Mouse (Mus musculus): Measurements from ENCODE around the gene Cel. TPM values are rescaled to one million over a fixed set of nuclear protein-coding genes. Genes with fewer than 3 reads are reported as not detected.
A peak's percentile ranks its signal among the peaks of the same experiment; 100 is the strongest.

The Cel gene
- total RNA-seq, 2 experiments from 2014 or later: not detected

DNA sequence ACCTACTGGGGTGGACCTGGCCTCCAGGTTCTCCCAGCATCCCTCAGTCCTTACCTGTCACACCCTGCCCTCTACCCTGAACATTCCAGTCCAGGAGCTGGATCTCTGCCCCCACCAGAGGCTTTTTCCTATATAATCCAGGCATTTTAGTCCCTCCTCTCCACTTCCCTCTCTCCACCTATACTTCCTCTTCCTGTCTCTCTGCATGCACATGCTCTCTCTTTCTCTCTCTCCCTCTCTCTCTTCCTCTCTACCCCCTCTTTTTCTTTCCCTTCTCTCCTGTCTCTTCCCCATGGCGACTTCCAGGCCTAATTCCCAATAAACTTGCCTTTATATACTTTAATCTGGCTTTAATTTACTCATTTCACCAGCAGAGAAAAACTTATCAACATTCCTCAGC, 25.4 kb upstream of the Cel start:
- no peak for DNase-seq (ENCODE audit: low spot score in 2 of 2)
- intact Hi-C loops (cut with DNase I): no loop called here

DNA sequence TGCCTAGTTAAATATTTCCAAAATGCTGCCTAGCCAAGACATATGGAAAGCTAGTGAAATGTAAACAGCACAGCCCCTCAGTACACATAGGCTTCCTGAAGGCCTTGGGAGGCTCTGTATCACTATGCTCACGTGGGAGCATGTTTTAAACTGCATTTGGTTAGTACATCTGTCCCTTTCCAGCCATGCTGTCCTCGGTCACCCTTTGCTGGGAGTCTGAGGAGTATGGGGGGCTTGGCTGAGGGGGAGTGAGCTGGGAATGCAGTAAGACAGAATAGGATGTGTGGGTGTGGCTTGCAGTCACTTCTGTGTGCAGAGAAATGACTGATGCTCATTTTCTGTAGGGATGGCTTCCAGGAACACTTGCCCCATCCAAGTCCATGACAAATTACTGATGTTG, 22.5 kb upstream of the Cel start:
- peak in 1 of 2 experiments; percentile 50 for DNase-seq (ENCODE audit: low spot score in 2 of 2)
- intact Hi-C loops (cut with DNase I): no loop called here

DNA sequence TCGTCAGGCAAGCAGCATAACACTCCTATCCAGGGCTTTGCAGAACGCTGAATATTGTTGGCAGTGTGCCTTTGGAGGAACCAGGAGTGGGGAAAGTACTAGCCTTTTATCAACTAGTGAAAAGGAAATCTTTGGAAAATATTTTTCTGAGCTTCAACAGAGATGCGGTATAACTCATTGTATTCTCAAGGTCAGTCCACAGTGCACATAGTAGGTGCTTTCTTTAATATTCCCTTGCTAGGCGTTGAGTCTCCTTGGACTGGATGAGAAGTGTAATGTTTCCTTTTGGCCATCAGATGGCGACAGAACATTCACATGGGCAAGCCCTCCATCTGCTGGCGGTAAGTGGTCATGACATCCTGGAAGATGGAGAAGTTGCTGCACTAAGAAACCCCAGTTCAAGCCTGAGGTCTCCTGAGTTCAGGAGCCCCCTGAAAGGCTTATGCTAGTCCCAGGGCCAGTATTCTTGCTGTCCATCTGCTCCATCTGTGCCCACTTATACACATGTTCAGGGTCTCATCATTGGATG, 21.9 kb upstream of the Cel start:
- peak; percentile 80 to 86 for DNase-seq (ENCODE audit: low spot score in 2 of 2)
- intact Hi-C loops (cut with DNase I): no loop called here

DNA sequence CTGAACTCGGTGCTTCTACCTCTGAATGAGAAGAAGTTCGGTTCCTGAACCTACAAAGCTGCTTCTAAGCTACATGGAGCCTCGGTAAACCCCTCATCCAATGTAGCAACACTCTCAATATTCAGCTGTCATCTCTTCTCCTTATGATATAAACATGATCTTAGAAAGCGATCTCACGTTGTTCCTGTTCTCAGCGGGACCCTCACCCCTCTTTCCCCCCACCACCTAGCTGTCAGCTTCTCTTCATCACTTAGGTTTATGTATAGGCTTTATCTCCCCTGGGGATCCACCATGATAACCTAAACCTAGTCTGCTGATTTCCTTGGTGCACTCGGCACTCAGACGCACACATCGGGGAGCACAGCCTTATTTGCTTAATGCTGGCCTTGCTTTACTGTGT, 20.4 kb upstream of the Cel start, which contains the start of gene Gtf3c5:
Gene Gtf3c5, minus strand, starts transcription at position 101 of the 400 bp plus-strand sequence.
- intact Hi-C loops (cut with DNase I): loop anchor here (2.0 kb wide), 1 partner anchor 69 kb away; no protein-coding TSS in a partner anchor
- DNase-seq (ENCODE audit: low spot score in 2 of 2): no peak

DNA sequence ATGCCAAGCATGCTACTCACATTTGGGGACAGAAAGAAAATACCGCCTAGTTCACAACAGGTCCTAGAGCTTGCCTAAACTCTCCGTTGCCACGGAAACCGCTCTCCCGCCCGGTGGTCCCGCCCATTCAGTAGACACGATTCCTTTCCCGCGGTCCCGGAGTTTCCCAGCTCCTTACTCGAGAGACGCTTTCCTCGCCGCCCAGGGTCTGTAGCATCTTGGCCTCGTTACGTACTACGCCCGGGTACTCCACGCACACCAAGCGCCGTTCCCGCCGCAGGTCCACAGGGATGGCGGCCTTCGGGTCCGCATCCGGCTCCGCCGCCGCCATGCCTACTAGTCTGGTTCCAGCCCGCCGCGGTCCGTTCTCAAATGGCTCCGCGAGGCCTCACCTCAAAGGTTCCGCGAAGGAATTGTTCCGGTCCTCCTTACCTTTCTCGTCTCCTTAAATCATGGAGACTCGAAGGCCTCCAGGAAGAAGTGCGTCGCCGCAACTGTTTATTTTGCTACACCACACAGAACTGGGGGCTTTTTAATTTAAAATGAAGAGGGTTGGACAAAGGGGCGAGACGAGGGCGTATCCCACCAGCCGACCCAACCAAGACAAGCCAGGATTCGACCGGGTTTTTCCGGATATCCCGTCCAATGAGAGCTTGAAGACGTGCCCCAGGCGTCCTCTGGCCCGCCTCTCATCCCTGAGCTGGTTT, 19.6 kb upstream of the Cel start:
- DNase-seq (ENCODE audit: low spot score in 2 of 2): peak; percentile 89 to 91
- intact Hi-C loops (cut with DNase I): loop anchor here (2.0 kb wide), 1 partner anchor 68 kb away; no protein-coding TSS in a partner anchor

DNA sequence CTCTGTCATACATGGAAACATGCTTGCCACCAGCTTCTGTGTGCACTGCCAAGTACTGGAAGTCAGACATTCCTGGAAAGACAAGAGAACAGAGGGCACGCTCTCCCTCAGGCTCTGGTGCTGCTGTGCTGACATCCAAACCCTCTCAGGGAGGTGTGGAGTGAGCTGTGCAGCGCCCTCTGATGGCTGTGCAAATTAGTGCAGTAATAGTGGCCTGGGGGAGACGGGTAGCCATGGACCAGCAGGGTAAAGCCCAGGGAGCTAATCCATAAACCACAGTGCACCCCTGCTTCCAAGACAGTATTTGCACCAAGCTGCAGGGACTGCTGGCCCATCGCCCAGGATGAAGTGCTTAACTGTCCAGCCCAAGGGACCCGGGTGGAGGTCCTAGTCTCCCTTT, 14.8 kb upstream of the Cel start:
- no peak for DNase-seq (ENCODE audit: low spot score in 2 of 2)
- intact Hi-C loops (cut with DNase I): no loop called here

DNA sequence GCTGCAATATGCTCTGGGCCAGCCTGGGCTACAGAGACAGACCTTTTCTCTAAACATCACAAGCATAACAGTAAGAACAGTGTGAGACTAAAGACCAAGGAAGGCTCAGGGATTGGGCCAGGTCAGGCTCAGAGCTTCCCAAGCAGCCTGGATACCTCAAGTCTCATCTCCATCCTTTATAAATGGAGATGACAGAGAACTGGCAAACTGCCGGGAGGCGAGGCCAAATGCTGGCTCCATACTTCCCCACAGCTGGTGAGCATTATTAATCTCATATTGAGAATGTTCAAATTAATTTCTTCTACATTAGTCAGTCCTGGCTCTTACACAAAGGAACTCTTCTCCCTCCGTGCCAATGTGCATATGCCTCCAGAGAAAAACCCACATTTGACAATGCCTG, 13.6 kb upstream of the Cel start:
- intact Hi-C loops (cut with DNase I): no loop called here
- no peak for DNase-seq (ENCODE audit: low spot score in 2 of 2)

DNA sequence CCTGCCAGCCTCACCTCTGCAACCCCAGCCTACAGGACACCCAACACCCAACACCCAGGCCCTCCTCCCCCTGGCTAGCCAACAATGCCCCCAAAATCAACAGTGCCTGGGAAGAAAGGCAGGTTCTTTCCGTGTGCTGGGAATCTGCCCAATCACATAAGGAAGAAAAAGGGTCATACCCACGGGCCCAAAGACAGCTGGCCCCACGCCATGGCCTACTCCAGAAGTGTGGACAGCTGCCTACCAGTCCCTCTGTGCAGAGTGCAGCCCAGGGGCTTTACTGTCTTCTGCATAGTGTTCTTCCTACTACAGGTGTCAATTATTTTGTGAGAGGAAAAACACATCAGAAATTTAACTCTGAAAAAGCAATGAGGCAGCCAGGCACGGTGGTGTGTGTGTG, 12.1 kb upstream of the Cel start:
- no peak for DNase-seq (ENCODE audit: low spot score in 2 of 2)
- intact Hi-C loops (cut with DNase I): no loop called here

DNA sequence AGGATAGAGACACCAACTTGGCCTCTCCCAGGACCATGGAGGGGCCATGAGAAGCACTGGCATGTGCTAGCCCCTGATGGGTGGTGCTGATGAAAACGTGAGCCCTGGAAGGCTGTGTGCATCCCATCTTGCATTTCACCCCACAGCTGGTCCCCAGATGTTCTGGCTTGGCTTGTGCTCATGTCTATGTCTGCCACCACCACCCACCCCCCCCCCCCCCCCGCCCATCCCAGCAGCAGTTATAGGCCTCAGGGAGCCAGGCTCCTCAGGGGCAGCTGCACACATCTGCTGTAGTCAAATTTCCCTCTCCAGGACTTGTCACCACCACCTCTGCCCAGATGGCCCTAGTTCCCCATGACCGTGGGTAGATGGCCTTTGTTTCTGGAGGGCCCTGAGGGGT, 6.7 kb upstream of the Cel start:
- DNase-seq (ENCODE audit: low spot score in 2 of 2): no peak
- intact Hi-C loops (cut with DNase I): no loop called here

DNA sequence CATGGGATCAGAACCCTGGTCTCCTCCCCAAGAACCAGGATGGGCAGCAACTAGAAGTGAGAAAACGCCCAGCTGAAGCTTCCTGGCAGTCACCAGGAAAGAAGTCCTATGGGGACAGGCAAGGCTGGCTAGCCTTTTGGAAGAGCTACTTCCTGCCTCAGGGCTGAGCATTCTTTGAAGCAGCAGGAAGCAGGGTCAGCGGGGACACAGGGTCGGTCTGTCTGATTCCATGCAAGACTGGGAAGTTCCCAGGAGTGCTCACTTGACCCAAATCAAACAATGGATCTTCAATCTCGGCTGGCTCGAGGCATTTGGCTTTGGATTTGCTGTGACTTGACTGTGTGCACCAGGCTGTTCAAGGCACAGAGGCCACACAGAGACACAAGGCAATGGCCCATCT, 3.3 kb upstream of the Cel start:
- intact Hi-C loops (cut with DNase I): no loop called here
- DNase-seq (ENCODE audit: low spot score in 2 of 2): no peak

DNA sequence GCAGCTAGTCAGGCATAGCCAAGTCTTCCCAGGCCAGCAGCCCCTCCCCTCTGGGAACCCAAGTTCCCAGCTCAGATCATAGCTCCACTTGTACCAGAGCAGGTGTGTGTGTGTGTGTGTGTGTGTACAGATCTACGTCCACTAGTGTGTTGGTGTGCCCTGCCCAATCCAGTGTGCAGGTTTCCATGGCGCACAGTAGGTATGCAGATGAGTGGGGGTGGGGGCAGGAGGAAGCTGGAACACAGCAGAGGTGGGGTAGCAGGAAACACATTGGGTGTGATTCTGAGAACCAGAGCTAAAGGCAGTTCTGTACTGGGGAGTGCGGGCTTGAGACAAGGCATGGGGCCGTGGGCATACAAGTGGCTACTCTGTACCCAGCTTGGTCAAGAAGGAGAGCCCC, 1.2 kb upstream of the Cel start:
- no peak for DNase-seq (ENCODE audit: low spot score in 2 of 2)
- intact Hi-C loops (cut with DNase I): no loop called here

DNA sequence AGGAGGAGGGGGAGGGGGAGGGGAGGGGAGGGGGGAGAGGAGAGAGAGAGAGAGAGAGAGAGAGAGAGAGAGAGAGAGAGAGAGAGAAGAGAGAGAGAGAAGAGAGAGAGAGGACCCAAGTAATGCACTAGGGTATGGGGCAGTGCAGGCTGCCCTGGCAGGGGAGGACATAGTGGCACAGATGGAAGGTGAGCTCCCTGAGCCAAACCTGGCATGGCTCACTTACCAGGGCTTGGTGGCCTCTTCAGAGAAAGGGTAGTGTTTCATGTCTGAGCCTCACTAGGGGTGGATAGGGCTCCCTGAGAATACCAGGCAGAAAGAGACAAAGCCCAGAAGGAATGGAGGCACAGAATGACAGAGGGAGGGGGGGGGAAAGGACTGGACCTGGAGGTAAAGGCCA, 627 bp upstream of the Cel start:
- intact Hi-C loops (cut with DNase I): no loop called here
- DNase-seq (ENCODE audit: low spot score in 2 of 2): no peak

DNA sequence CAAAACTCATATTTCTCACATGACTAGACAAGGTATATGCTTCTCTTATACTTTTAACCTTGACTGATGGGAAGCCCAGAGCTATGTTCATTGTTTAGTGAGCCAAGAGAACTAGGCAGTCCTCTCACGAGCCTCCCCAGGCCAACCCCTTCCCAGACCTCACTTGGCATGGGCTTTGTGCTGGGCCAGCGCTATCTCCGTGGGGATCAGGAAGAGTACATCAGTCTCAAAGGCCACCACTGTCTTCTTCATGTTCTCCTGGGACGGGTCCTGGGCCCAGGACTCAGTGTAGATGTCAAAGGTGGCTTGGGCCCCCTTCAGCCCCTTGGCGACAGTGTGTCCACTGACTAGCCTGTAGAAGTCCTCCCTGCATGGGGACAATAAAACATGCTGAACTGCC, 5.8 kb downstream of the Cel start:
- intact Hi-C loops (cut with DNase I): no loop called here

DNA sequence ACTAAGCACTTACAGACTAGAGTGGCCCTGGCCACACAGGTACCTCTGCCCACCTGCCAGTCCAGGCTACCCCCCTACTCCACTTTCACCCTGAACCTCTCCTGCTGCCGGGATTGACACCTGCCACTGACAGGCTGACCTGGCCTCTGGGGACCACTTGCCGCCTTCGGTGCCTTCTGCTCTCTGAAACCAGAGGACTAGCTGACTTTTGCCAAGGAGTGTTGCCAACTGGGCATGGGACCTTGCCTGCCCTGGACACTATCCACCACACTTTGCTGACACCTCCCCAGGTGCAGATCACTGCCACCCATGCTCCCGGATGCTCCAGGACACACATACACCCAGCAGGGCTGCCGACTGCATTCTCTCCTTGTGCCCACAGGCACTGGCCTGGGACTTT, 10.9 kb downstream of the Cel start:
- intact Hi-C loops (cut with DNase I): no loop called here
- DNase-seq (ENCODE audit: low spot score in 2 of 2): no peak

More for the DNA sequence above, 5.8 kb downstream of the Cel start:
- no peak for DNase-seq (ENCODE audit: low spot score in 2 of 2)

DNA sequence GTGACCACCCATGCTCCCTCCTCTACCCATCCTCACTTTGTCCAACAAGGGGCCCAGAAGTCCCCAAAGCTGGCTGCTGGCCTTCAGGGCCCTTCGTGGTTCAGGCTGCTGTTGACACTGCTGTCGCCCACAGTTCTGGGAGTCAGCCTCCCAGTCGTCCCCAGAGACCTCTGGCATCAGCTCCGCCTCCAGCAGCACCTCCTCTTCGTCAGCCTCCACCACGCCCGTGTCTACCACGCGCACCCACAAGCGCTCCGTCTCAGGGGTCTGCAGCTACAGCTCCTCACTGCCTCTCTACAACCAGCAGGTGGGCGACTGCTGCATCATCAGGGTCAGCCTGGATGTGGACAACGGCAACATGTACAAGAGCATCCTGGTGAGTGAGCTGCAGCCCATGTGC, 14.0 kb downstream of the Cel start:
- DNase-seq (ENCODE audit: low spot score in 2 of 2): no peak
- intact Hi-C loops (cut with DNase I): no loop called here

DNA sequence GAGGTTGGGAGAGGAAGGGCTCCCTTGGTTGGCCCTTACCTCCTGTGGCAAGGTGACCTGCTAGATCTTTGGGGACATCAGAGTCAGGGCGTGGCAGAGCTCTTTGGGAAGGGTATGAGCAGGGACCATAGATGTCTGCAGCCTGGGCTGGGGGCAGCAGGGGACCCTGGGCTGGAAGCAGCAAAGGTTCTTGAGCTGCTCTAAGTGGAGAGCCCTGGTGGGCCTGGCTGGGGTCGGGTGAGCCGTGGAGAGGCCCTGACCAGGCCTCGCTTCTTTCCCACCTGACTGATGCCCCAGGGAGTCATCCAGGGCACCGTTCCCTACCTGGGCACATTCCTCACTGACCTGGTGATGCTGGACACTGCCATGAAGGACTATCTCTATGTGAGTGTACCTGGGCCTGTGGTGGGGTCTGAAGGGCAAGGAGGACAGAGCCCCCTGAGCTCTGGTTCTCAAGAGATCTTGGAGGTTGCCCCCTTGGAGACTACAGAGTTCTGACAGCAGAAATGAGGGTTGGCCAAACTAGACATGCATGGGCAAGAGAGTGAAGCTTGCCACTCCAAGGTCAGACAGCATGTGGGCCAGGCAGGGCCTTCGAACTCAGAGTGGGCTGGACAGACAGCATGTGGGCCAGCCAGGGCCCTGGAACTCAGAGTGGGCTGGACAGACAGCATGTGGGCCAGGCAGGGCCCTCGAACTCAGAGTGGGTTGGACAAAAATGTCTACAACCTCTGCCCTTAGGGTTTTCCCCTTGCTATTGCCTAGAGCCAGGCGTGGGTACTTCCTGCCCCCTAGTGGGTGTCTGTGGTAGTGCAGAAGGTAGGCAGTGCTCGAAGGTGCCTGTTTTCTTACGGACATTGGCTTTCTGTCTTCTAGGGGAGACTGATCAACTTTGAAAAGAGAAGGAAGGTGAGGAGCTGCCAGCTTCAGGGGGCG, 15.7 kb downstream of the Cel start:
- intact Hi-C loops (cut with DNase I): loop anchor here (1.0 kb wide), 1 partner anchor 33 kb away; no protein-coding TSS in a partner anchor
- peak; percentile 76 to 79 for DNase-seq (ENCODE audit: low spot score in 2 of 2)

DNA sequence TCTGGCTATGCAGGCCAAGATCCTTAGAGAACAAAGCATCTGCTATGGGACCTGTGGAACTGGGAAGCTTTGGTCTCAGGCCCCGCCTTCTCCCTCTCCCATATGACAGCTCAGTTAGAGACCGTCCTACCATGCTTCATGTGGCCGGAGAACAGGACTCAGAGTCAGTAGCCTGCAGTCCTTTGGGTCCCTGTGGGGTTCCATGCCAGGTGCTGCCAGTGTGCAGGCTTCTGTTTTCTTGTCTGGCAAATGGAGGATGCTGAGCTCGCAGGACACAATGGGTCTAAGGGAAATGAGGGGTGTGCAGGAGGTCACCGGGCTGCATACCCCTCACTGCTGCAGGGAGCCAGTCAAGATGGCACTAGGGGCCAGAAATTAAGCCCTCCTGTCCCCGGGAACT, 16.6 kb downstream of the Cel start:
- intact Hi-C loops (cut with DNase I): no loop called here
- no peak for DNase-seq (ENCODE audit: low spot score in 2 of 2)

DNA sequence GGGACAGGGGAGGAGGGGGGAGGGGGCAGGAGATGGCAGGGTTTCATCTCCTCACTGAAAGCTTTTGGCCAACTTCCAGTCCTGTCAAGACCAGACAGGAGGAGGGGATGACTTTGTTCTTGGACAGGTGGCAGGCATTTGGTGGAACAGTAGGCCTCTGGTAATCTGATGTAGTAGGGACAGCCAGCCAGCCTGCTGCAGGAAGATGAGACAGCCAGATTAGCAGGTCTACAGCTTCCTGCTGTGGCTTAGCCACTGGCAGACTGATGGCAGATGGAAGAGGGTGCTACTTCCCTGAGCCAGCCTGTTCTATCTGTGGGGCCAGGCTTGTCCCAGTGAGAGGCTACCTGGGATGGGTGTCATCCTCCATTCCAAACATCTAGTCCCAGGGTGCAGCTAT, 17.2 kb downstream of the Cel start:
- no peak for DNase-seq (ENCODE audit: low spot score in 2 of 2)
- intact Hi-C loops (cut with DNase I): no loop called here

DNA sequence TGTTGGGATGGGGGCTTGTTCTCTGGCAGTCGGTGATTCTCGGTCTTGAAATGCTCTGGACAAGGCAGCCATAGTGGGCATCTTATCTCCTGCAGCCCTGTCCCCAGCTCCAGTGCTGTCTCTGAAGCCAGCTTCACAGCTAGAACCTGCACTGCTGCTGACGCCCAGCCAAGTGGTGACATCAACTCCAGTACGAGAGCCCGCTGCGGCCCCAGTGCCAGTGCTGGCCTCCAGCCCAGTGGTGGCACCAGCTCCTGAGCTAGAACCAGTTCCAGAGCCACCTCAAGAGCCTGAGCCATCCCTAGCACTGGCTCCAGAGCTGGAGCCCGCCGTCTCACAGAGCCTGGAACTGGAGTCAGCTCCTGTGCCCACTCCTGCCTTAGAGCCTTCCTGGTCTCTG, 19.3 kb downstream of the Cel start:
- intact Hi-C loops (cut with DNase I): no loop called here
- DNase-seq (ENCODE audit: low spot score in 2 of 2): peak in 1 of 2 experiments; percentile 65

DNA sequence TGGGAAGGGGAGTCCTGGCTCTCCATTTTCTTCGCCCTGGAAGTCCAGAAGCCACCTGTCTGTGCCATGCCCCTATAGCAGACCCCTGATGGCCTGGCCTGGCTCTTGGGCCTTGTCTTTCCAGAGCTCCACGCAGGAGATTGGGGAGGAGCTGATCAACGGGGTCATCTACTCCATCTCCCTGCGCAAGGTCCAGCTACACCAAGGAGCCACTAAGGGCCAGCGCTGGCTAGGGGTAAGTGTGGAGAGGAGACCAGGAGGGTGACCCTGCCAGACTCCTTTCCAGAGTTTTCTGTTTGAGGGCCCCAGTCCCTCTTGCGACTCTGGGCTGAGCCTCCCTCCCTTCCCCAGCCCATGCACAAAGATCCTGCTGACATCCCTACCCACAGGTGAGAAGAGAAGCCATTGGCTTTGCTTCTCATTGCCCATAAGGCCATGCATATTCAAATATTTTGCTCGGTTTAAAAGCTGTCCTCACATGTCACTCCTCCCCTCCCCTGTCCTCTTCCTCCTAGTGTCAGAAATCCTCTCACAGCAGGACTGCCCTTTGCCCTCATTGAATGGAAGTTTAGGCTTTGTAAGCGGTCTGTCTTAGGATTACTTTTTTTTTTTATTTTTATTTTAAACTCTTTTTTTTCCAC, 22.5 kb downstream of the Cel start:
- intact Hi-C loops (cut with DNase I): no loop called here
- DNase-seq (ENCODE audit: low spot score in 2 of 2): no peak
